Mouse (Mus musculus) T-helper 1 cell (primary cell): Measurements from ENCODE around the gene Tbkbp1.

Experiments used
- in situ Hi-C: fragments of 300-600 bp; cut with MboI, MseI; formaldehyde crosslinking; loops from one replicate; pipeline ENCODE4 v1.15.1; 2025; ENCODE audit warnings: high pct_unique_total_duplicates

Tbkbp1 gene

GRCm38 (mm10) chr11:97128956-97129355 is 22.3 kb downstream of the Tbkbp1 start:
- in situ Hi-C loops, result loop anchor here (10.0 kb wide), 1 partner anchor 1826 kb away; no protein-coding TSS in a partner anchor

- in situ Hi-C loops, result loop anchor here (10.0 kb wide), 1 partner anchor 1827 kb away; no protein-coding TSS in a partner anchor
Measured at GRCm38 (mm10) chr11:97127470-97128223, 23.6 kb downstream of the Tbkbp1 start.

GRCm38 (mm10) chr11:97126645-97127468 is 24.4 kb downstream of the Tbkbp1 start:
- in situ Hi-C loops, result loop anchor here (10.0 kb wide), 1 partner anchor 1828 kb away; no protein-coding TSS in a partner anchor

- in situ Hi-C loops, result loop anchor here (10.0 kb wide), 1 partner anchor 1830 kb away; no protein-coding TSS in a partner anchor
Measured at GRCm38 (mm10) chr11:97124266-97125036, 26.8 kb downstream of the Tbkbp1 start.

GRCm38 (mm10) chr11:97123282-97123890 is 27.9 kb downstream of the Tbkbp1 start:
- in situ Hi-C loops, result loop anchor here (10.0 kb wide), 1 partner anchor 1831 kb away; no protein-coding TSS in a partner anchor

- in situ Hi-C loops, result loop anchor here (10.0 kb wide), 1 partner anchor 1834 kb away; no protein-coding TSS in a partner anchor
Measured at GRCm38 (mm10) chr11:97120641-97121040, 30.7 kb downstream of the Tbkbp1 start.

GRCm38 (mm10) chr11:97120221-97120620 is 31.1 kb downstream of the Tbkbp1 start:
- in situ Hi-C loops, result loop anchor here (10.0 kb wide), 1 partner anchor 1835 kb away; no protein-coding TSS in a partner anchor

GRCm38 (mm10) chr11:97115797-97116196 is 35.5 kb downstream of the Tbkbp1 start:
- in situ Hi-C loops, result loop anchor here (10.0 kb wide), 1 partner anchor 1051 kb away; the partner anchor contains the start of gene Ube2z

- in situ Hi-C loops, result loop anchor here (5.0 to 10.0 kb wide), 2 partner anchors 32 to 1050 kb away; partner anchors contain the start of gene Ube2z
Measured at GRCm38 (mm10) chr11:97114671-97115601, 36.4 kb downstream of the Tbkbp1 start, which contains the start of gene Tbx21. Gene Tbx21 (minus strand): TSS chr11:97115331.

- in situ Hi-C loops, result loop anchor here (5.0 to 10.0 kb wide), 2 partner anchors 35 to 1048 kb away; partner anchors contain the start of gene Ube2z
Measured at GRCm38 (mm10) chr11:97112519-97113125, 38.7 kb downstream of the Tbkbp1 start.

GRCm38 (mm10) chr11:97108976-97109375 is 42.3 kb downstream of the Tbkbp1 start:
- in situ Hi-C loops, result no loop called here

- in situ Hi-C loops, result no loop called here
Measured at GRCm38 (mm10) chr11:97104091-97104483, 47.2 kb downstream of the Tbkbp1 start.

GRCm38 (mm10) chr11:97103163-97104090 is 47.9 kb downstream of the Tbkbp1 start:
- in situ Hi-C loops, result no loop called here

- in situ Hi-C loops, result no loop called here
Measured at GRCm38 (mm10) chr11:97101722-97102121, 49.6 kb downstream of the Tbkbp1 start.

- in situ Hi-C loops, result no loop called here
Measured at GRCm38 (mm10) chr11:97098791-97099190, 52.5 kb downstream of the Tbkbp1 start.

GRCm38 (mm10) chr11:97094600-97094999 is 56.7 kb downstream of the Tbkbp1 start:
- in situ Hi-C loops, result no loop called here

- in situ Hi-C loops, result no loop called here
Measured at GRCm38 (mm10) chr11:97086365-97086764, 64.9 kb downstream of the Tbkbp1 start.
